Mouse (Mus musculus) MEL (cell line): ENCODE results near the gene Cmtm6. TPM values are rescaled to one million over a fixed set of nuclear protein-coding genes. Genes with fewer than 3 reads are reported as not detected.
"Not testable (repeated sequence)": the region's sequence is repeated elsewhere in the genome, so short reads cannot be mapped to it uniquely, and the experiment has no call there.

ENCODE experiments used
- DNase-seq: peaks from one replicate; pipeline ENCODE4 v3.0.0; 2011; ENCODE audit warnings: low read depth, low spot score
- H3K27ac ChIP-seq: 2 replicates; pipeline ENCODE4 v1.5.1; 2012; ENCODE audit warnings: low read depth, mild to moderate bottlenecking, control low read depth, low read length, moderate library complexity; ENCODE audit not compliant: control insufficient read depth
- H3K27me3 ChIP-seq, 2 experiments: fragments of 150-350 bp in 1 of 2; sonication (generic) in 1 of 2; 2 replicates each; pipeline ENCODE4 v1.6.1; 2012; ENCODE audit warnings: low read length in 2 of 2, mild to moderate bottlenecking in 2 of 2, improper control_type of control experiment in 1 of 2, moderate library complexity in 1 of 2; ENCODE audit not compliant: insufficient read depth in 2 of 2, control insufficient read depth in 1 of 2
- H3K36me3 ChIP-seq, 2 experiments: 2 replicates each; pipeline ENCODE4 v1.6.1; 2012 to 2014; ENCODE audit warnings: low read length in 2 of 2, improper control_type of control experiment in 1 of 2, inconsistent platforms in 1 of 2, mild to moderate bottlenecking in 1 of 2; ENCODE audit not compliant: insufficient read depth in 2 of 2, control insufficient read depth in 1 of 2
- H3K4me1 ChIP-seq, 2 experiments: fragments of 150-350 bp in 1 of 2; sonication (generic) in 1 of 2; 2 replicates each; pipeline ENCODE4 v1.6.1; 2012; ENCODE audit warnings: low read length in 2 of 2, improper control_type of control experiment in 1 of 2, mild to moderate bottlenecking in 1 of 2; ENCODE audit not compliant: insufficient read depth in 2 of 2, control insufficient read depth in 1 of 2
- H3K4me3 ChIP-seq, 2 experiments: fragments of 150-350 bp in 1 of 2; sonication (generic) in 1 of 2; 2 replicates each; pipeline ENCODE4 v1.5.1; 2012; ENCODE audit warnings: low read depth in 2 of 2, low read length in 2 of 2, mild to moderate bottlenecking in 2 of 2, moderate library complexity in 2 of 2, control low read depth in 1 of 2, improper control_type of control experiment in 1 of 2; ENCODE audit not compliant: control insufficient read depth in 1 of 2, insufficient read depth in 1 of 2
- H3K79me2 ChIP-seq: 2 replicates; pipeline ENCODE4 v1.6.1; 2012; ENCODE audit warnings: mild to moderate bottlenecking, low read length, moderate library complexity; ENCODE audit not compliant: control insufficient read depth, poor library complexity, insufficient read depth
- H3K9ac ChIP-seq: 2 replicates; pipeline ENCODE4 v1.6.1; 2012; ENCODE audit warnings: low read depth, mild to moderate bottlenecking, control low read depth, low read length, moderate library complexity; ENCODE audit not compliant: control insufficient read depth, poor library complexity, severe bottlenecking
- H3K9me3 ChIP-seq: fragments of 150-350 bp; sonication (generic); replicated peaks from 2 replicates; pipeline ENCODE4 v1.6.1; 2012; ENCODE audit warnings: mild to moderate bottlenecking, low read length, improper control_type of control experiment, moderate library complexity; ENCODE audit not compliant: insufficient read depth
- BHLHE40 ChIP-seq: IDR thresholded peaks from 2 replicates; pipeline ENCODE4 v1.6.1; 2012; ENCODE audit warnings: low read depth, mild to moderate bottlenecking, inconsistent platforms, low read length, improper control_type of control experiment, borderline replicate concordance
- CHD2 ChIP-seq: IDR thresholded peaks from 2 replicates; pipeline ENCODE4 v1.6.1; 2011; ENCODE audit warnings: low read length, improper control_type of control experiment
- EP300 ChIP-seq, 2 experiments: IDR thresholded peaks; 2 replicates each; pipeline ENCODE4 v1.6.1; 2011; ENCODE audit warnings: improper control_type of control experiment in 2 of 2, low read length in 2 of 2, low read depth in 1 of 2, mild to moderate bottlenecking in 1 of 2
- GATA1 ChIP-seq: IDR thresholded peaks from 2 replicates; pipeline ENCODE4 v1.6.1; 2011; ENCODE audit warnings: low read depth, low read length, improper control_type of control experiment
- HCFC1 ChIP-seq: IDR thresholded peaks from 2 replicates; pipeline ENCODE4 v1.6.1; 2012; ENCODE audit warnings: low read depth, mild to moderate bottlenecking, inconsistent platforms, low read length, improper control_type of control experiment, moderate library complexity
- MAX ChIP-seq: IDR thresholded peaks from 2 replicates; pipeline ENCODE4 v1.6.1; 2011; ENCODE audit warnings: low read length, improper control_type of control experiment
- MAZ ChIP-seq: IDR thresholded peaks from 2 replicates; pipeline ENCODE4 v1.6.1; 2012; ENCODE audit warnings: low read depth, mild to moderate bottlenecking, inconsistent platforms, low read length, improper control_type of control experiment
- MXI1 ChIP-seq: IDR thresholded peaks from 2 replicates; pipeline ENCODE4 v1.6.1; 2011; ENCODE audit warnings: mild to moderate bottlenecking, low read depth, low read length, improper control_type of control experiment
- MYB ChIP-seq: IDR thresholded peaks from 2 replicates; pipeline ENCODE4 v1.6.1; 2011; ENCODE audit warnings: mild to moderate bottlenecking, low read depth, low read length, improper control_type of control experiment
- MYC ChIP-seq: IDR thresholded peaks from 2 replicates; pipeline ENCODE4 v1.6.1; 2011; ENCODE audit warnings: low read depth, mild to moderate bottlenecking, low read length, improper control_type of control experiment, moderate library complexity
- NELFE ChIP-seq: IDR thresholded peaks from 2 replicates; pipeline ENCODE4 v1.6.1; 2011; ENCODE audit warnings: low read depth, low read length, improper control_type of control experiment
- NRF1 ChIP-seq: IDR thresholded peaks from 2 replicates; pipeline ENCODE4 v1.6.1; 2014; ENCODE audit warnings: low read depth, mild to moderate bottlenecking, inconsistent platforms, low read length, improper control_type of control experiment, moderate library complexity; ENCODE audit not compliant: poor library complexity, insufficient read depth, severe bottlenecking
- POLR2AphosphoS5 ChIP-seq: IDR thresholded peaks from 2 replicates; pipeline ENCODE4 v1.6.1; 2012; ENCODE audit warnings: low read depth, borderline replicate concordance, mild to moderate bottlenecking, inconsistent platforms, low read length, moderate library complexity, mixed read lengths
- SIN3A ChIP-seq: IDR thresholded peaks from 2 replicates; pipeline ENCODE4 v1.6.1; 2012; ENCODE audit warnings: low read length, improper control_type of control experiment, inconsistent platforms
- TCF12 ChIP-seq: IDR thresholded peaks from 2 replicates; pipeline ENCODE4 v1.6.1; 2014; ENCODE audit warnings: low read depth, mild to moderate bottlenecking, inconsistent platforms, low read length, improper control_type of control experiment, moderate library complexity
- USF1 ChIP-seq: IDR thresholded peaks from 2 replicates; pipeline ENCODE4 v1.6.1; 2014; ENCODE audit warnings: low read depth, mild to moderate bottlenecking, inconsistent platforms, low read length, improper control_type of control experiment, moderate library complexity
- polyA plus RNA-seq, 2 experiments: library from polyadenylated mRNA; stranded (reverse) in 1 of 2; unstranded in 1 of 2; fragments of >175 nt in 1 of 2; fragments of >200 nt in 1 of 2; gene quantifications; 2 replicates each; pipeline versions ENCODE4 v1.2.1 to v1.2.4; 2012; ENCODE audit warnings: low replicate concordance in 2 of 2, low read depth in 1 of 2; ENCODE audit not compliant: insufficient read length in 2 of 2, insufficient read depth in 1 of 2, missing spikeins in 1 of 2
- total RNA-seq: library from RNA; depleted of rRNA; stranded (reverse); fragments of 300-350 nt; gene quantifications from 2 replicates; pipeline ENCODE4 v1.2.3, GENCODE M21; 2012

Gene Cmtm6
- total and polyA plus RNA-seq, 3 experiments: 17.6 to 21.7 TPM; not detected in 1

- not testable (repeated sequence) for H3K9me3 ChIP-seq, H3K9ac ChIP-seq, DNase-seq, H3K4me3 ChIP-seq, H3K27ac ChIP-seq, H3K27me3 ChIP-seq
- Histone ChIP-seq H3K79me2 (peaks cover 12% of the 10 kb centered on the region), H3K36me3 (peaks cover 3 to 18% of the 10 kb centered on the region in 2 experiments; a peak in 3 of 4 replicates), H3K4me1 (peaks cover 5 to 21% of the 10 kb centered on the region in 2 experiments)
- 0 out of 2 replicates have a peak, but pooled peaks have one; percentile 3 for TF ChIP-seq SIN3A
These were observed 2.5 kb upstream of the Cmtm6 start for GRCm38 (mm10) chr9:114728432-114728831.

- 0 out of 2 replicates have a peak overlapping the region, but pooled peaks have one; percentile 5 for H3K27ac ChIP-seq
- H3K4me1 ChIP-seq: peaks cover 6 to 23% of the 10 kb centered on the region in 2 experiments
- peak overlapping the region; percentile 62 to 98 for H3K4me3 ChIP-seq
These were observed 758 bp upstream of the Cmtm6 start for GRCm38 (mm10) chr9:114729911-114730805.

GRCm38 (mm10) chr9:114731871-114732682, 1.2 kb downstream of the Cmtm6 start:
- Histone ChIP-seq H3K4me1 (peaks cover 6 to 23% of the 10 kb centered on the region in 2 experiments), H3K9me3 (no peaks in the 10 kb centered on the region), H3K4me3 (peak overlapping the region; percentile 72 to 93), H3K9ac (peak overlapping the region; percentile 77)
- peak; percentile 77 for DNase-seq
- TF ChIP-seq USF1: no peak
- TF ChIP-seq HCFC1: peak; percentile 59; the same call in 1 of the 2 replicates
- TF ChIP-seq MYC: peak; percentile 39; the same call in 1 of the 2 replicates
- 0 out of 4 replicates have a peak, but pooled peaks of 1 of the 2 experiments have one; percentile 13 for TF ChIP-seq EP300 (IDR thresholded peaks at IDR 0.05; ENCODE audit: low read depth in 1 of 2, low read length in 2 of 2)
- no peak for TF ChIP-seq TCF12
- peak; percentile 53; the same call in 1 of the 2 replicates for TF ChIP-seq NRF1
- TF ChIP-seq MYB: no peak
- TF ChIP-seq, all 39 proteins: peak for 4
- peaks cover 0 to 25% of the 10 kb centered on the region in 2 experiments; a peak in 2 of 4 replicates for H3K36me3 ChIP-seq
- peak overlapping the region; percentile 80 for H3K27ac ChIP-seq
- peaks cover 25% of the 10 kb centered on the region for H3K79me2 ChIP-seq
- H3K27me3 ChIP-seq: no peaks in the 10 kb centered on the region

More at GRCm38 (mm10) chr9:114729911-114730805, 758 bp upstream of the Cmtm6 start:
- peaks cover 0 to 25% of the 10 kb centered on the region in 2 experiments; a peak in 2 of 4 replicates for H3K36me3 ChIP-seq
- no peaks in the 10 kb centered on the region for H3K27me3 ChIP-seq
- peaks cover 25% of the 10 kb centered on the region for H3K79me2 ChIP-seq
- H3K9me3 ChIP-seq: no peaks in the 10 kb centered on the region
- H3K9ac ChIP-seq: peak overlapping the region; percentile 24
- DNase-seq: peak; percentile 59
- TF ChIP-seq BHLHE40 (peak; percentile 94), MXI1 (peak; percentile 74), POLR2AphosphoS5 (no peak), NRF1 (no peak), USF1 (peak; percentile 56; the same call in 1 of the 2 replicates), MAZ (0 out of 2 replicates have a peak, but pooled peaks have one; percentile 35), MYC (0 out of 2 replicates have a peak, but pooled peaks have one; percentile 43), SIN3A (peak; percentile 72), MAX (peak; percentile 76), GATA1 (0 out of 2 replicates have a peak, but pooled peaks have one; percentile 2), CHD2 (no peak), NELFE (no peak)
- TF ChIP-seq, all 39 proteins: peak for 8
